Mouse (Mus musculus): ENCODE results near the gene A3galt2.

- no peak for TF ChIP-seq CTCF (conservative IDR thresholded peaks at IDR 0.05; ENCODE audit: low read length)
- no peak for TF ChIP-seq POU5F1 (IDR thresholded peaks at IDR 0.05; ENCODE audit: borderline replicate concordance, low read length)
- no peak for TF ChIP-seq NANOG (IDR thresholded peaks at IDR 0.05; ENCODE audit: borderline replicate concordance, low read length)
Measured at GRCm38 (mm10) chr4:128753571-128753970, 1.6 kb upstream of the A3galt2 start.
